Mouse (Mus musculus) hindlimb bud, embryonic 11.5 days (tissue): ENCODE measurements around the gene Gadd45b.
A peak's percentile ranks its signal among the peaks of the same experiment; 100 is the strongest.

Experiments
- DNase-seq: peaks from one replicate; pipeline ENCODE4 v3.0.0-alpha.2; 2012; ENCODE audit warnings: low read depth, low spot score; ENCODE audit errors: extremely low spot score

Gadd45b gene

GRCm38 (mm10) chr10:80929299-80930226 is at the start of gene Gadd45b:
Gene Gadd45b, plus strand, starts transcription at chr10:80930073.
- peak; percentile 96 for DNase-seq

- DNase-seq = peak; percentile 35
Observed at GRCm38 (mm10) chr10:80880131-80880641, 49.7 kb upstream of the Gadd45b start.

DNA sequence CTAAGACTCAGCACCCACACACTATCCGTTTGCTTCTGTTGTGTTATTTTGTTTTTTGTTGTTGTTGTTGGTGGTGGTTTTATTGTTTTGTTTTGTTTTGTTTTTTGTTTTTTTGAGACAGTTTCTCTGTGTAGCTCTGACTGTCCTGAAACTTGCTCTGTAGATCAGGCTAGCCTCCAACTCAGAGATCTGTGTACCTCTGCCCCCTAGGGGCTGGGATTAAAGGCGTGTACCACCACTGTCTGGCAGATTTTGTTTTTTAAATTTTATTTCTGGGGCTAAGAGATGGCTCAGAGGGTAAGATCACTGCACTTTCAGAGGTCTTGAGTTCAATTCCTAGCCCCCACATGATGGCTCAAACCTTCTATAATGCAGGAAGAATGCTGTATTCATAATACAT is 49.0 kb upstream of the Gadd45b start:
- DNase-seq = no peak

DNA sequence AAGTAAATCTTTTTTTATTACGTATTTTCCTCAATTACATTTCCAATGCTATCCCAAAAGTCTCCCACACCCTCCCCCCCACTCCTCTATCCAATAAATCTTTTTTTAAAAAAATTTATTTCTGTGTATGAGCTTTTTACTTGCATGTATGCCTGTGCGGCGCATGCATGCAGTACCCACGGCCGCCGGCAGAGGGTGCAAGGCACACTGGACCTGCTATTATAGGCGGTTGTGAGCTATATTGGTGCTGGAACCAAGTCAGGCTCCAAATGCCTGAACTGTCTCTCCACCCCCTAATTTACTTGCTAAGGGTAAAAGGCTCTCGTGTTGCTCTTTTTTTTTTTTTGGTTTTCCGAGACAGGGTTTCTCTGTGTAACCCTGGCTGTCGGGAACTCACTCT is 48.6 kb upstream of the Gadd45b start:
- DNase-seq = no peak

DNA sequence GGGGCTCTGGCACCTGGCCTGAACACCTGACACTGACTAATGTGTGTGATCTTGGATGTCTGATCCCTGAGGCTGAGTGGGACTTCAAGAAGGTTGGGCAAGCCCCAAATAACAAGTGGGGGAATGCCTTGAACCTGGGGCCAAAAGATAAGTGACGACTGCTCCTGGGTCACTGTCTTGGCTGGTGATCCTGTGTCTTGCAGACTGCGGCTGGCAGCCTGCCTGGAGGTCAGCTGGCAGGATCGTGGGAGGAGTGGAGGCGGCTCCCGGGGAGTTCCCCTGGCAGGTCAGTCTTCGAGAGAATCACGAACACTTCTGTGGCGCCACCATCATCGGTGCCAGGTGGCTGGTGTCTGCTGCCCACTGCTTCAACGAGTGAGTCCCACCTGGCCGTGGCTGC is 42.7 kb upstream of the Gadd45b start:
- no peak for DNase-seq

- DNase-seq = no peak
Observed at GRCm38 (mm10) chr10:80895100-80895499, 34.8 kb upstream of the Gadd45b start.

GRCm38 (mm10) chr10:80895697-80896096 is 34.2 kb upstream of the Gadd45b start:
- DNase-seq = no peak

DNA sequence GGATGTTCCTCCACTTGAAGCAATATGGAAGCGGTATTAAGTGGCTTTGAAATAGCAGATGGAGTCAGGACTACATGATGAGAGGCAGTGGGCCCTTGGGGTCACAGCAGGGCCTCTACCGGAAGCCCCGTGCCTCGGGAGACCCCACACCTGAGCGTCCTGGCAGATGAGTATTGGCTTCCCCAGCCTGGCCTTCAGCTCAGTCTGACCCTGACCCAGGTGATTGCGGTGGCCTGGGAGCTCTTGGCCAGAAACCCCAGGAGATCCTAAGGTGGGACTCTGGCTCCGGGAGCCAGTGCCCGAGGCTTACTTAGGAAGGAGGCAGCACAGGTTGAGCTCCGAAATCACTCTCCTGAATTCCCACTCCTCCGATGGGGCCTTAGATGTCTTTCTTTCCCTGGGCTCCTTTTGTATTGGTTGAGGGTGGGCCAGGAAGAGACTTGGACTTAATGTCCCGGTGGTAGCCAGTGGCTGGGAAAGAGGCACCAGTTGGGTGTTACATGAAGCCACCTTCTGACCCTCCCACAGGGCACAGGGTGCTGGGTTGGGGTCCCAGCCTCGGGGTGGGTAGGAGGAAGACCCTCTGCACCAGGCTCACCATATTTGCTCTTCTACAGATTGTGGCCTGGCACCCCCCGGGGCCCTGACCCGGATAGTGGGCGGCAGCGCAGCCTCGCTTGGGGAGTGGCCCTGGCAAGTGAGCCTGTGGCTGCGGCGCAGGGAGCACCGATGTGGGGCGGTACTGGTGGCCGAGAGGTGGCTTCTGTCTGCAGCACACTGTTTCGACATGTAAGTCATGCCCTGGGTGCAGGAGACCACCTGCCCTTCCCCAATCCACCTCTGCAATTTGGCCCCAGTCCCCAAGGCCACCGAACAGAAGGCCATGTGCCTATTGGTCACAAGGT is 33.0 kb upstream of the Gadd45b start:
- DNase-seq = no peak

- no peak for DNase-seq
Observed at GRCm38 (mm10) chr10:80897861-80898510, 31.9 kb upstream of the Gadd45b start.

DNA sequence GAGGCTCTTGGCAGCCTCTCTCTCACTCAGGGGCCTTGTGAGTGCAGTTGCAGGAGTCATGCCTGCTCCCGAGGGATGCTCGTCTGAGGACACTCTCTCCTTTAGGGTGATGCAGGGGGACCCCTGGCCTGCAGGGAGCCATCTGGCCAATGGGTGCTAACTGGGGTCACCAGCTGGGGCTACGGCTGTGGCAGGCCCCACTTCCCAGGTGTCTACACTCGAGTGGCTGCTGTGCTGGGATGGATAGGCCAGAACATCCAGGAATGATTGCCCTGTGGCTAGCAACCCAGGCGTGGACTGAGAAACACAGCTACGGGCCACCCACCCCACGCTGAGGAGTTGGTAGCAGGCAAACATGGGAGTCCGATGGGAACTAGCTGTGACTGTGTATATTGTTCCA is 30.8 kb upstream of the Gadd45b start:
- DNase-seq = no peak

DNA sequence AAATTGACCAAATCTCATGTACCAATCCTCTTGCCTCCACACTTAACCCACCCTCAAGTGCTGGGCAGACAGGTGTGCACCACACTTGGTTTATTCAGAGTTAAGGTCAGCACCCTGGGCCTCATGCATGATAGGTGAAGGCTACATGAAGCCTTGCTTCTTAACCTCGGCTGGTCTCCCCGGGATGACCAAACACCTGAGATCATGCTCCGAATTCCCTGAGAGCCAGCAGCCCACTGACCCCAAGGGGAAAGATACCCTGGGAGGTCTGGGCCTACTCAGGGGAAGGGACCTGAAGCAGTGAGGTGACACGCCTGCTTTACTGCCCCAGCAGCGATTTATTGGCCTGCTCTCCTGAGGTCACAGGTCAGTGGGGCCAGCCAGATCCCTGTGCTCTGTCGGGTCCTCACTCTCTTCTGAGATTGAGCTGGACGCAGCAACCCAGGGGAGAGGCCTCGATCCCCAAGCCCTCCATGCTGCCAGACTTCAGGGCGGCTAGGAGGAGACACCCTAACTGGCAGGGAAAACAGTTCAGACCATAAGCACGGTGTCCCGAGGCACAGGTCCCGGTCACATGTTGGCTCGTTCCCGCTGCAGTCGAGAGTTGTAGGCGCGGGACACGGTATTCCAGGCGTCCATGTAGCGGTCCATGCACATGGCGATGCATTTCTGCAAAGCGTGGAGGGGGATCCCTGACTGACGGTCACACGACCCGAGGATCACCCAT is 30.1 kb upstream of the Gadd45b start:
- no peak for DNase-seq

GRCm38 (mm10) chr10:80900318-80901247 is 29.3 kb upstream of the Gadd45b start, which contains the start of gene Timm13:
Gene Timm13, minus strand, starts transcription at chr10:80900969.
- DNase-seq = peak; percentile 98

GRCm38 (mm10) chr10:80901409-80902272 is 28.2 kb upstream of the Gadd45b start:
- DNase-seq = no peak

- DNase-seq = no peak
Observed at GRCm38 (mm10) chr10:80902273-80902940, 27.5 kb upstream of the Gadd45b start.

- no peak for DNase-seq
Observed at GRCm38 (mm10) chr10:80903282-80903681, 26.6 kb upstream of the Gadd45b start.

DNA sequence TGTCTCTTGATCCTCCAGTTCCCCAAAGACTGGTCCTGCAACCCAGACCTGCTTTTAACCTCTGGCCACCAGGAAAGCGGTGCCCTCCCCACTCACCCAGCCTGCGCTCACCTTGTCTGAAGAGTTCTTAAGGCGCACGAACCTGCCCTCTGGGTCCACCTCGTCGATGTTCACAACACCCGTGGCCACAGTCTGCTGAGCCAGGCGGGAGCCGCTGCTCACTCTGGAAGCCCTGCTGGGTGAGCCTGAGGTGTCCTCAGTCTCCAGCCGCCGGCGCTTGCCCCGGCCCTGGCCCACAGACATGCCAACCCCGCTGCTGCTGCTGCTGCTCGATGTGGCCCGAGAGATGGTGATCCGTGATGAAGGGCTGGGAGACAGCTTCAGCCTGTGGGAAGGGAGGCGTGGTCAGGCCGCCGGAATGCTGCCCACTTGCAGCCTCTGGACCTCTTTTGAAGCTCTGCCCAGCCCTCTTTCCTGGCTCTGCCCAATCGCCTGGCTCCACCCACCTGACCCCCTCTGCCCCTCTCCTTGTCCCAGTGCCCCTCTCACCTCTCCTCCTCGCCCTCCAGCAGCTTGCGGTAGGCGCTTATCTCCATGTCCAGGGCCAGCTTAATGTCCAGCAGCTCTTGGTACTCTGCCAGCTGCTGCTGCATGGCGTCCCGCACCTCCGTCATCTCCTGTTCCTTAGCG is 25.7 kb upstream of the Gadd45b start:
- no peak for DNase-seq

GRCm38 (mm10) chr10:80904709-80905108 is 25.2 kb upstream of the Gadd45b start:
- no peak for DNase-seq
